Mouse (Mus musculus) liver, adult (tissue): ENCODE results near the gene S100a5.

Source experiments
- GATA4 ChIP-seq: IDR thresholded peaks from 2 replicates; pipeline ENCODE4 v1.6.1; 2014; ENCODE audit warnings: mild to moderate bottlenecking, low read length; ENCODE audit not compliant: insufficient replicate concordance

The S100a5 gene

DNA sequence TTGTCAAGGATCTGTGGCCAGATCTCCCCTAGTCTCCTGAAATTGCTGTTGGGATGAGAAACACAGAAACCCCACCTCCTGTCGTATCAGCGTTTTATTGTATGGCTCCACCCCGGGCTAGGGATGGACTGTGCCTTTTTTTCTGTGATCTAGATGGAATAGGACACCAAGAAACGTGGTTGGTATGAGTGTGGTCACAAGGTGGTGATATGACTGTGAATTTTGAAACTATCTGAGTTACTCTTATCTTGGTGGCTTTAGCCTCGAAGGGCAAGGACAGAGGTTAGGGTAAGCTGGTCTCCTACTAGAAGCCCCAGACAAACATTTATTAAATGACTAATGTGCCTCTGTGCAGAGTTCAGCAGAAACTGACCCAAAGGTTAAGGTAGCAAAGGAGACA is 12.8 kb upstream of the S100a5 start:
- no peak for TF ChIP-seq GATA4

DNA sequence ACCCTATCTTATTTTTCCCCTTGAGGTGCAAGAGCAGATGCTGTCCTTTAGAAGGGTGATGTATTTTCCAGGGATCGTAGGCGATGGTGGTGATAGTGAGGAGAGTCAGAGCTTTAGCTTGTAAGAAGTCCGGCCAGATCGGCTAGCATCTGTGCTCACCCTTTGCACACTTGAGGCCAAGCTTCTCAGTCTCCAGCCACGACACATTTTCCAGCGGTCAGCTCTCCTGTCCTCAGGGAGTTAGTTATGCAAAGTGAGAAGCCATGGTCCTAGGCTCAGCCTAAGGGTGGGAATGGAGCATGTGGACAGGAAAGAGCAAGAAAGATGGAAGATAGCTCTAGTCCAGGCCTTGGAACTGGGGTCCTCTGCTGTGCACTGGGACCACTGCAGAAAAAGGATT is 11.5 kb upstream of the S100a5 start:
- no peak for TF ChIP-seq GATA4

DNA sequence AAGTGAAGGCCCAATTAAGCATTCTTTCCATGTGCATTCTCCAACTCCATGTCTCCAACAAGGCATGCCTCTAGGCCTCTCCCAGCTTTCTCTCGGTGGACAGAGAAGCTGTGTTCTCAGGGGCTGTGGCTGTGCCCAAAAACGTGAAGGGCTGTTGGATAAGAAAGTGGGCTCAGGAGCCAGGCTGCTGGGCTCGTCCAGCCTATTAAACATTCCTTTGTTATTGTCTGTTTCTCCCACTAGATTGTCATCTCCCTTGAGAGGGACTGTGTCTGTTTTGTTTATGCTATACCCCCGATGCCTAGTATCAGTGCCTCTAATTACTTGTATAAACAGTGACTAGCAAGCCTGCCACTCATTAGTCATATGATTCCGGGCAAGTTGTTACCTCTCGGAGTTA is 10.6 kb upstream of the S100a5 start:
- TF ChIP-seq GATA4 = no peak

DNA sequence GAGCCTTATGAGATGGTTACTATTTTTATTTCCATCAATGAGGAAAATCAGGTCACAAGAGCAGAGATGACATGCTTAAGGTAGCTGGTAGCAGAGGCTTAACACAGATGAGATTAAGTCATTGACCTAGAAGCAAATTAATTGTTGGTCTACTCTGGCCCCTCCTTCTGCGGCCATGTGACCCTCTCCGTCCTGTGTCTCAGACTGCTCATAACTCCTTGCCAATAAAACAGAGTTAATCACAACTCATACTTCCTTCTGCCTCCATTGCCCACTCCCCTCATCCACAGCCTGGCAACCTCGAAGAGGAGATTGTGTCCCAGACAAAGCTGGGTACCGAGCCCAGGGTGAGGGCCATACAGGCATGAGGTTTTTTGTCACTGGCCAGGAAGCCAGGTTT is 10.1 kb upstream of the S100a5 start:
- no peak for TF ChIP-seq GATA4

DNA sequence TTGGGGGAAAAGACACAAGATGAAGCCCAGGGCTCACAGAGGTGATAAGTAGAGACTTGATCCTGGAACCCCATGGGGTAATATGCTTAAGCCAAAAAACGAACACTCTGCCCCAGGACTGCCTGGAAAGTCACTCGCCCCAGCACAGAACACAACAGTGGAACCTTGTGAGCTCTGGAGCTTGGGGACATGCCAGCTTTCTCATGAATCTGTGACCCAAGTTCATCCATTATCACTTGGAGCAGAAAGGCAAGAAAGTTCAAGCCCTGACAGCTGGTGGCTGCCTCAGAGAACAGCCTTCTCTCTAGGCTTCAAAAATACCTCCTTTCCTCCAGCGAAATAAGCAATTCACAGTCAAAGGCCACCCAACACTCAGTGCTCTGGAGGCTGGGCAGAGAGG is 8.9 kb upstream of the S100a5 start:
- TF ChIP-seq GATA4 = no peak

DNA sequence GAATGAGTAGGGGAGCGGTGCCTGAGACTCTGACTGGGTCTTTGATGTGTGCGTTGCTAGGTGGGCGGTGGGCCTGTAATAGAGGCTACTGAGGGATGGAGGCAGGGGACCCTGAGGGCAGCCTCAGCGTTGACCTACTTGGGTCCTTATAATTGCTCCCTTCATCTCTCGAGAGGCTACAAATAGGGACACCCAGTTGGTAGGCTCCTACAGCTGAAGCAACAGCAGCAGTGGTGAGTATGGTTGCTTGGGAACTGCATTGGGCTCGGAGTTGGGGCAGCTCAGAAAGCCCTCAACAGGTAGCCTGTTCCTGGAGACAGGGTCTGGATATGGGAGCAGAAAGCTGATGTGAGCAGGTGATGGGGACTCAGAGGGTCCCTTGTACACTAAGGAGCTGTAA is 8.3 kb upstream of the S100a5 start:
- TF ChIP-seq GATA4 = no peak

DNA sequence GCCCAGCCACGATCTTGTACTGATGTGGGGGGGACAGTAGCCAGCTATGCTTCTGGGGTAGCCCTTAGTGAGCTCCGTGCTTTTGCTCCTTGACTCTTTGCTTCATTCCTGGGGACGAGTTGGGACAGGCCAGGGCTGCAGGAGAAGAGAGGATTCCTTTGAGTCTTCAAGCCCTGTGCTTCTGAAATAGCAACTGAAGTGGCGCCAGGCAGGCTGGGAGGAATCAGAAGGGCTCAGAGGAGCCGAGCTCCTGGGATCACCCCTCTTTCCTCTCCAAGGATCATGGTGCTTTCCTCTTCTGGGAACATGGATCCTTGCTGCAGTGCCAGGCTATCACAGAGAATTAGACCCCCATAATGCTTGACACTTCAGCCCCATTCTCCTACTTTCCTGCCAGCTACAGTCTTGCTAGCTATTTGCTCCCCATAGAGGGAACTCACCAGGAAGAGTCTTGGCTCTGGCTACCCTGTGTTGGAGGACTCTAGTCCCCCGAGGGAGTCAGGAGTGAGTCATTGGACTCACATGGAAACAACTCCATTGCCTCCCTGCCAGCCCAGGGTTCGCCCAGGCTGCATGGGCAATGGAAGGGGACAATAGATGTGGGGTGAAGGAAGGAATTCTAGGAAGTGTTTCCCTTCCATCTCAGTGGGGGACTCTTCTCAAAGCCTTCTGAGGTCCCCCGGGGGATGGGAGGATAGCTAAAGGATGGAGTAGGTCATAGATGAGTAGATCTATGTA is 7.7 kb upstream of the S100a5 start:
- no peak for TF ChIP-seq GATA4

DNA sequence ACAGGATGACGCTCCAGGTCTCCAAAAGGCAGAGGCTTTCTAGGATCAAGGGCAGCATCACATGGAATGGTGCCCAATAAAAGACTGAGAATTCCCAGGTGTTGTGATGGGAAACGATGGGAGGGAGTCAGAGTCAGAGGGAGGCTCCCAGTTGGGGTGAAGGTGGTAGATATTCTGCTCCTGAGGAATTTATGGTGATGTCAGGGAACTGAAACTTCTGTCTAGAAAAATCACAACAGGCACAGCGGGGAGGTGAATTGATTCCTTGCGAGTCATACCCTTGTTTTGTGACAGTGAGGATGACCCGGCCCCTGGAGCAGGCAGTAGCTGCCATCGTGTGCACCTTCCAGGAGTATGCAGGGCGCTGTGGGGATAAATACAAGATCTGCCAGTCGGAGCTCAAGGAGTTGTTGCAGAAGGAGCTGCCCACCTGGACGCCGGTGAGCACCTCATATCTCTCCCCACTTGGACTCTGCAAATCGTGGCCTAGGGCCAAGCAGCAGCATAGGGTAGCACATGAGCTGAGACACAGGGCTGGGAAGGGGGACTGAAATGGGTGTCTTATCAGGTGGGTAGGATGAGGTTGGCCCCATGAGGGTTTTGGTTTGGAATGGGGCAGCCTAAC is 6.7 kb upstream of the S100a5 start, which contains the start of gene Gm42674:
Gene Gm42674 (plus strand): TSS at position 419 of the 625 bp plus-strand sequence.
- no peak for TF ChIP-seq GATA4

DNA sequence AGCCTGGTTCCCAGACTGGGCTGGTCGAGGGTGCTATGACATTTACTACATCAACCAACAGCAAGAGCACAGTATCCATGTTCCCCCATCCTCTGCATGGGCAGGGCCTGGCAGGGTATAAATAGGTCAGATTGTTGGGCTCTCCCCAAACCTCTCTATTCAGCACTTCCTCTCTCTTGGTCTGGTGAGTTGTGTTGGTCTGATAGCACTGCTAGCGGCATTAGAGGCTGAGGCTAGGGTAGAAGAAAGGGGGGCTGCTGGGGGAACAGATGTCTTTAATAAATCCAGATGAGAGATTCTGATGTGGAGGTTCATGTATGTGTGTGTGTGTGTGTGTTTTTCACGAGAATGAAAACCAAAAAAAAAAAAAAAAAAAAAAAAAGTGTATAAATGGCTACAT is 4.7 kb upstream of the S100a5 start, which contains the start of gene S100a4:
Gene S100a4 (plus strand): TSS at position 149 of the 400 bp plus-strand sequence.
- no peak for TF ChIP-seq GATA4

DNA sequence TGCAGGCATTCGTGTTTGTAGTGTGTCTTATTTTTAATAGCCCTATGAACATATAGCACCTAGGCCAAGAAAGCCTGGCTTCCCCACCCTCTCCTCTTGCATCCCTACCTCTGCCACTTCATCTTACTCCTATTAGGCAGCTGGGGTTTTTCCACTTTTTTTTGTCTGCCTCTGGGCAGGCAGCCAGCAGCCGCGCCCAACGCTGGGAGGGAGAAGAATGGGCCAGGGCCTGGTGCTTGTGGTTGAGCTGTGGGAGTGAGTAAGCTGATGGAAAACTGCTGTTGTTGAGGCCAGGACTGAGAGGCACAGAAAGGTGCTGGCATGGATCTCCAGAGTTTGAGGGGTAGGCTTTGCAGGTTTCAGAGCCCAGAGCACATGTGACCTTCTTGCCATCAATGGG is 3.9 kb upstream of the S100a5 start:
- TF ChIP-seq GATA4 = no peak

DNA sequence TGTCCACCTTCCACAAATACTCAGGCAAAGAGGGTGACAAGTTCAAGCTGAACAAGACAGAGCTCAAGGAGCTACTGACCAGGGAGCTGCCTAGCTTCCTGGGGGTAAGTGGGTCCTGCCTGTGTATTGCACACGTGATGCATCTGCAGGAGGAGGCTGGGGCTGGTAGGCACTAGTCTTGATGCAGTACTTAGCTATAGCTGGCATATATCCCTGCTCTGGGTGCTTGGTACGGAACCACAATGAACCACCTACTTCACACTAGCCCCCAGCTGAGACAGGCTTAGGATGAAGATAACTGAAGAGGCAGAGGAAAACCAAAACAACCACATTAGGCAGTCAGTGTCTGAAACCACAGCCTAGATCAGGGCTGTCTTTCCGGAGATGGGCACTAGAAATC is 3.3 kb upstream of the S100a5 start:
- TF ChIP-seq GATA4 = no peak

DNA sequence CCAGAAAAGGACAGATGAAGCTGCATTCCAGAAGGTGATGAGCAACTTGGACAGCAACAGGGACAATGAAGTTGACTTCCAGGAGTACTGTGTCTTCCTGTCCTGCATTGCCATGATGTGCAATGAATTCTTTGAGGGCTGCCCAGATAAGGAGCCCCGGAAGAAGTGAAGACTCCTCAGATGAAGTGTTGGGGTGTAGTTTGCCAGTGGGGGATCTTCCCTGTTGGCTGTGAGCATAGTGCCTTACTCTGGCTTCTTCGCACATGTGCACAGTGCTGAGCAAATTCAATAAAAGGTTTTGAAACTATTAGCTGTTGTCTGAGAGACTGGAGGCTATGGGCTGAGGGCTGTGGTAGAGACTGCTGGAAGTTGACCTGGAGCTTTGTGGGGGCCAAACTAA is 2.6 kb upstream of the S100a5 start:
- no peak for TF ChIP-seq GATA4

DNA sequence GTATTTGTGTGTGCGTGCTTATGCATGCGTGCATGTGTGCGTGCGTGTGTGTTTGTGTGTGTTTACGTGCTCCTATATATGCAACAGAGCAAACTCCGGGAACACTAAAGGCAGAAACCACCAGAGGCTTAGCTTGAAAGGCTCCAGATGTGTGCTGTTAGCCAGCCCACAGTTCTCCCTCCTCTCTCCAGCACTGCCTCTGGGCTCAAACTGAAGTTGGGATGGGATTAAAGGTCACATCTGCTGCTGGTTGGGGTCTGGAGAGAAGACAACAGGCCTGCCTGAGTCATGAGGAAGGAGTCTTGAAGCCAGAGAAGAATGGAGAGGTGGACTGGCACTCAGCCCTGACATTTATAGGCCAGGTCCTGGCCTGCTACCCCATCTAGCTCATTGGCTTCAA is 2.1 kb upstream of the S100a5 start:
- TF ChIP-seq GATA4 = no peak

DNA sequence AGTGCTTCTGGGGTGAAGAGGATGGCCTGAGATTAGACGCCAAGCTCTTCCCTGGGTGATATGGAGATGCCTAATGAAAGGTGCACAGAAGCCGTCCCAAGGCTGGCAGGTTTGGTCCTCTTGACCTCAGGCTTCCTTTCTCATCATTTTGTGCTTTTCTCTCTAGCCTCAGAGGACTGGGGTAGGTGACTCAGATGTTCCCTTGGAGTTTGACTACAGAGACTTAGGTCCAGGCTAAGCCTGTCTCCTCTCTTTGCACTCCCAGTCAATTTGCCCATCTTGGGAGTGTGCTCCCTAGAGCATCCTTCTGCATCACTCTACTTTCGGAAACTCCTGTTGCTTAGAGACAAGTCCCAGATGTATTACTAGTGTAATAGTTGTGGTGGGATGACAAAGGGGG is 962 bp upstream of the S100a5 start:
- TF ChIP-seq GATA4 = no peak

DNA sequence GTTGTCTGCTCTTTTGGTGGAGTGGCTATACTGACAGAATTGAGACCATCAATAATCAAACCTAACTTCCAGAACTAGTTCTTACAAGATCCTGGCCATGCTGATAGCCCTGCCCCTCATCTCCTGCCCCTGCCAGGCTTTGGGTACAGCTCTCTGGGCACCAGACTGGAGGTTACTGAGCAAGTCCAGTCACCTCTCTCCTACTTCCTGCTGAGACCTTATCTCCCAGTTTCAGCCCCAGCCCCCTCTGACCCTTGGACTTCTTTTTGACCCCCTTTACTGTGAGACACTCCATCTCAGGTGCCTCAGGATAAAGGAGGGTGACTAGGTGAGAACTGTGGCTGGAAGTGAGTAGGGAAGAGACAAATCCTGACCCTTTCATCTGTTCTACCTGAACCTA is 779 bp downstream of the S100a5 start:
- no peak for TF ChIP-seq GATA4

DNA sequence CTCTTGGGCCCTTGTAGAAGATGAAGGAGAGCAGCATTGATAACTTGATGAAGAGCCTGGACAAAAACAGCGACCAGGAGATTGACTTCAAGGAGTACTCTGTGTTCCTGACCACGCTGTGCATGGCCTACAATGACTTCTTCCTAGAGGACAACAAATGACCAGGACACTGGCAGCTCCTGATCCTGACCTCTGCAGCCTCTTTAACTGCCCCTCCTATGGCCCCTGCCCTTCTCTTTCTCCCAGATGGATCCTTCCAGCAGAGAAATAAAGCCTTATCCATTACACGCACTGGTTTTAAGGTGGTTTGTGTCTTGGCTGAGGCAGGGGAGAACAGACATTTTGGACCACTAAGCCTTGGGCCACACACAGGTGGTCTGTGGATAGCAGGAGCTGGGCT is 3.2 kb downstream of the S100a5 start:
- no peak for TF ChIP-seq GATA4

DNA sequence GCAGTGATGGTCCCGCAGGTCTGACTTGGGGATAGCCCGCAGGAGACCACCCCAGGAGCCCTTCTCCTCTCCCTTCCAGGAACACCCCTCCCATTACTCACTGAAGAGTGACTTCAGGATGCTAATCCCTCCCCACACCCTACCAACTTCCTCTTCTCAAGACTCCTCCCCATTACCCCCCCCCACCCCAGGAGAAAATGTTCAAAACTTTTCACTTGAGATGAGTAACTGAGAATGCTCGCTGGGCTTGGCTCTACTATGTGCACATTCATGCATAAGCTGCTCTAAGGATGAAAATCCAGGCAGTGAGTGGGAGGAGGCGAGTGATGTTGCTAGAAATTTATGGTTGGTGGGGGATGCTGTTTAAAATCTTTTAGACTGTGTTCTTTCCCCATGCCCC is 3.7 kb downstream of the S100a5 start:
- no peak for TF ChIP-seq GATA4

DNA sequence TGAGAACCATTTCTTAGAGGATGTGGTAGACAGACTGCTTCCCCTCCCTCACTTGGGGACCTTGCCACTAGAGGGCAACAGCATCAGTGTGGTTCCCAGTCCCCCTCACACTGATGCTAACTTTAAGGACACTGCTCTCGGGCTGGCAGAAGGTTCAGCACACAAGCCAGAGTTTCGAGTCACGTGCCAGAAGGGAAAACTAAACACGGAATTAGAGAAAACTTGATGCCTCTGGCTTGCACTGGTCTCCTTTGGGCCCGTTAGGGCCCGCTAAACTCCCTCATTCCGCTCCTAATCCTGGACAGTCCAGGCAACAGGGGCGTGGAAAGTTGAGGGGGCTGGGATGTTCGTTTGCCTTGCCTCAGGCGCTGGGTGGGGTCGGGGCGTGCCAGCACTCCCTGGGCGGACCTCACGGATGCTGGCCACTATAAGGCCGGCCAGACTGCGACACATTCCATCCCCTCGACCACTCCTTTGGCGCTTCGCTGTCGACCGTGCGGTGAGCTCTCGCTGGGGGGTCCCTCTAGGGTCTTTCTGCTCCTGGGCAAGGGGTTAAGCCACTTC is 4.5 kb downstream of the S100a5 start, which contains the start of gene S100a6:
Gene S100a6 (plus strand): TSS at position 155 of the 564 bp plus-strand sequence.
- TF ChIP-seq GATA4 = no peak
